Mouse (Mus musculus) ovary, adult 18-20 months (tissue): ENCODE measurements around the gene Mup7.
"Not testable (repeated sequence)": the region's sequence is repeated elsewhere in the genome, so short reads cannot be mapped to it uniquely, and the experiment has no call there.

Source experiments
- DNase-seq: peaks from one replicate; pipeline ENCODE4 v3.0.0; 2022; ENCODE audit warnings: low spot score, mixed read lengths

The Mup7 gene

GRCm38 (mm10) chr4:60070375-60070774 lies at the start of gene Mup7:
TSS of gene Mup7 (minus strand) at chr4:60070475.
- DNase-seq = not testable (repeated sequence)

GRCm38 (mm10) chr4:60079865-60080264 lies 9.6 kb upstream of the Mup7 start:
- not testable (repeated sequence) for DNase-seq

- DNase-seq = not testable (repeated sequence)
Measured at GRCm38 (mm10) chr4:60029334-60030111, 40.8 kb downstream of the Mup7 start.

GRCm38 (mm10) chr4:60020141-60020540 lies 50.1 kb downstream of the Mup7 start:
- not testable (repeated sequence) for DNase-seq
